Comparison of ENCODE assay signal across 18 mouse cellular contexts in the genomic region with DNA sequence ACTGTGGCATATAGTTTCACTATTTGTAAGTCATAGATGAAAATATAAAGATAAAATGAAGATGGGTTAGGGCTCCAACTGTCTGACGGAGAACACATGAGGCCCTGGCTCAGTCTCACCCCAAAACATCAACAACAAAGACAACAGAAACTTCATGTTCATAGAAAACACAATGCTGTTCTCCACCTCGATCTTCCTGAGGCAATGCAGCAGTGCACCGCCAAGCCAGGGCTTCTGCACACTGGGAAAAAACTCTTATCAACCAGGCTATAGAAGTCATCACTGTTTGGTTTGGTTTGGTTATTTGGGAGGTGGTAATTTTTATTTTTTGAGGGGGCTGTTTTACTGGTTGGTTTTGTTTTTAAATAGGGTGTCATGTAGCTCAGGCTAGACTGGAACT. TPM values are rescaled to one million over a fixed set of nuclear protein-coding genes. Genes with fewer than 3 reads are reported as not detected.
DNase-seq lines count a peak whose midpoint lies in the region; ATAC-seq and TF ChIP-seq lines count a peak whose summit lies in the region.
"Had no signal": no experiment of that assay in that cellular context is flagged by ENCODE, and none has a peak within 500 bp of the region (broad histone marks: within the 10 kb centered on the region; RNA-seq: fewer than 3 reads in every experiment).

No protein-coding gene starts in this region.

- H3K79me2 ChIP-seq in CH12.LX (replicated peaks; ENCODE audit: control insufficient read depth, extremely low read depth, insufficient read depth, poor library complexity, severe bottlenecking): peaks cover 71% of the 10 kb centered on the region

- peaks cover 60% of the 10 kb centered on the region for H3K4me1 ChIP-seq in hindbrain, embryonic 10.5 days (replicated peaks)
- H3K4me1 ChIP-seq in hindbrain, embryonic 11.5 days (replicated peaks; ENCODE audit: control insufficient read depth, insufficient read depth, low read length): 0 out of 2 replicates have a peak, but pooled peaks cover 3% of the 10 kb centered on the region
- H3K4me1 ChIP-seq in midbrain, embryonic 12.5 days: peaks cover 27% of the 10 kb centered on the region
- H3K4me1 ChIP-seq in midbrain, embryonic 11.5 days (ENCODE audit: control insufficient read depth, insufficient read depth, low read length): peaks cover 5% of the 10 kb centered on the region
- peaks cover 24 to 71% of the 10 kb centered on the region in 2 experiments for H3K4me1 ChIP-seq in CH12.LX (ENCODE audit: control insufficient read depth in 1 of 2, insufficient read depth in 2 of 2)
- peaks cover 8% of the 10 kb centered on the region; the same call in 1 of the 2 replicates for H3K4me1 ChIP-seq in hindbrain, postnatal 0 days (ENCODE audit: insufficient read depth, low read length)

- 96% methylated on average over 3 of the region's 3 CpGs for WGBS in hindbrain, embryonic 10.5 days
- 93% methylated on average over 3 of the region's 3 CpGs for WGBS in hindbrain, embryonic 11.5 days
- WGBS in midbrain, embryonic 12.5 days: 94% methylated on average over 3 of the region's 3 CpGs
- WGBS in midbrain, embryonic 11.5 days: 92% methylated on average over 3 of the region's 3 CpGs
- 89% methylated on average over 3 of the region's 3 CpGs for WGBS in hindbrain, postnatal 0 days

- no peak for TF ChIP-seq EP300 in CH12.LX (IDR thresholded peaks at IDR 0.05; ENCODE audit: low read length)

- no peaks in the 10 kb centered on the region for H3K27me3 ChIP-seq in hindbrain, embryonic 10.5 days (ENCODE audit: insufficient read depth, poor library complexity, severe bottlenecking)
- H3K27me3 ChIP-seq in hindbrain, embryonic 11.5 days (ENCODE audit: control insufficient read depth, insufficient read depth, low read length): no peaks in the 10 kb centered on the region
- no peaks in the 10 kb centered on the region for H3K27me3 ChIP-seq in midbrain, embryonic 12.5 days
- H3K27me3 ChIP-seq in midbrain, embryonic 11.5 days (ENCODE audit: control insufficient read depth, insufficient read depth, low read length): no peaks in the 10 kb centered on the region
- H3K27me3 ChIP-seq in CH12.LX (replicated peaks): no peaks in the 10 kb centered on the region
- no peaks in the 10 kb centered on the region for H3K27me3 ChIP-seq in hindbrain, postnatal 0 days (ENCODE audit: insufficient read depth, low read length)
- H3K27me3 ChIP-seq: forebrain, embryonic 15.5 days; heart, embryonic 12.5 days had no signal

- peak overlapping the region; percentile 96; the same call in 1 of the 2 replicates for H3K4me3 ChIP-seq in hindbrain, embryonic 10.5 days
- no peak overlapping the region for H3K4me3 ChIP-seq in hindbrain, embryonic 11.5 days (ENCODE audit: low read depth, low read length)
- H3K4me3 ChIP-seq in midbrain, embryonic 12.5 days: no peak overlapping the region
- H3K4me3 ChIP-seq in midbrain, embryonic 11.5 days (ENCODE audit: low read depth, low read length): no peak overlapping the region
- H3K4me3 ChIP-seq in CH12.LX (replicated peaks in 1 of 3; ENCODE audit: low read depth in 2 of 3, low read length in 2 of 3, poor library complexity in 1 of 3): no peak overlapping the region
- H3K4me3 ChIP-seq in hindbrain, postnatal 0 days (ENCODE audit: low read length): no peak overlapping the region
- H3K4me3 ChIP-seq: embryonic facial prominence, embryonic 10.5 days; heart, adult 2 months; heart, embryonic 12.5 days had no signal

- H3K9me3 ChIP-seq in hindbrain, embryonic 10.5 days: no peaks in the 10 kb centered on the region
- H3K9me3 ChIP-seq in hindbrain, embryonic 11.5 days (ENCODE audit: control insufficient read depth, low read length): no peaks in the 10 kb centered on the region
- H3K9me3 ChIP-seq in midbrain, embryonic 12.5 days: no peaks in the 10 kb centered on the region
- H3K9me3 ChIP-seq in midbrain, embryonic 11.5 days (ENCODE audit: control insufficient read depth, low read length): no peaks in the 10 kb centered on the region
- H3K9me3 ChIP-seq in CH12.LX (replicated peaks; ENCODE audit: low read length): no peaks in the 10 kb centered on the region
- H3K9me3 ChIP-seq in hindbrain, postnatal 0 days (ENCODE audit: low read length): no peaks in the 10 kb centered on the region
- H3K9me3 ChIP-seq: embryonic facial prominence, embryonic 10.5 days; forebrain, embryonic 15.5 days; heart, embryonic 12.5 days had no signal

- dilution Hi-C loops in CH12.LX (cut with MboI; ENCODE audit: extremely low pct_ligation_motif_present, extremely low pct_unique_long_range_greater_than_20kb, low sequenced_read_pairs): no loop called here

- no peak for DNase-seq in hindbrain, embryonic 10.5 days (ENCODE audit: low spot score)
- DNase-seq in hindbrain, embryonic 11.5 days (ENCODE audit: low spot score): no peak
- no peak for DNase-seq in midbrain, embryonic 11.5 days (ENCODE audit: low spot score, missing footprints)
- no peak for DNase-seq in CH12.LX (ENCODE audit: extremely low read depth)
- no peak for DNase-seq in hindbrain, postnatal 0 days (ENCODE audit: low spot score)
- no peak for DNase-seq in spleen, postnatal 36 days (ENCODE audit: low spot score in 2 of 2)
- no peak for DNase-seq in right cerebral cortex, postnatal 10 days (ENCODE audit: low spot score in 2 of 2)
- DNase-seq: adrenal gland, adult 8-10 months; adrenal gland, postnatal 36 days; cerebellum, adult 2 months; cerebellum, postnatal 10 days; gastrocnemius, postnatal 10 days; heart, adult 2 months had no signal

- H3K27ac ChIP-seq in hindbrain, embryonic 10.5 days: no peak overlapping the region
- H3K27ac ChIP-seq in hindbrain, embryonic 11.5 days (ENCODE audit: low read depth, low read length): no peak overlapping the region
- H3K27ac ChIP-seq in midbrain, embryonic 12.5 days (replicated peaks): no peak overlapping the region
- no peak overlapping the region for H3K27ac ChIP-seq in midbrain, embryonic 11.5 days (ENCODE audit: low read depth, low read length)
- peak overlapping the region; percentile 42 for H3K27ac ChIP-seq in CH12.LX (ENCODE audit: insufficient read depth, low read depth)
- H3K27ac ChIP-seq in hindbrain, postnatal 0 days: no peak overlapping the region
- H3K27ac ChIP-seq: embryonic facial prominence, embryonic 10.5 days; forebrain, embryonic 15.5 days; heart, adult 2 months had no signal

- no peak for TF ChIP-seq POLR2A in CH12.LX (IDR thresholded peaks at IDR 0.05; ENCODE audit: low read depth, low read length)

- no peak for TF ChIP-seq RAD21 in CH12.LX (IDR thresholded peaks at IDR 0.05; ENCODE audit: low read depth, low read length)

- H3K9ac ChIP-seq in hindbrain, embryonic 11.5 days (ENCODE audit: low read depth, low read length): no peak overlapping the region
- H3K9ac ChIP-seq in midbrain, embryonic 12.5 days (replicated peaks): no peak overlapping the region
- H3K9ac ChIP-seq in midbrain, embryonic 11.5 days (ENCODE audit: low read length): no peak overlapping the region
- 0 out of 2 replicates have a peak overlapping the region, but pooled peaks have one; percentile 25 for H3K9ac ChIP-seq in CH12.LX (ENCODE audit: insufficient read depth, low read depth)
- H3K9ac ChIP-seq in hindbrain, postnatal 0 days (replicated peaks; ENCODE audit: low read length): no peak overlapping the region
- H3K9ac ChIP-seq: forebrain, embryonic 15.5 days; heart, embryonic 12.5 days had no signal

- H3K36me3 ChIP-seq in hindbrain, embryonic 10.5 days: peaks cover 16% of the 10 kb centered on the region
- H3K36me3 ChIP-seq in hindbrain, embryonic 11.5 days (ENCODE audit: control insufficient read depth, insufficient read depth, low read length): no peaks in the 10 kb centered on the region
- no peaks in the 10 kb centered on the region for H3K36me3 ChIP-seq in midbrain, embryonic 12.5 days
- H3K36me3 ChIP-seq in midbrain, embryonic 11.5 days (ENCODE audit: control insufficient read depth, insufficient read depth, low read length): no peaks in the 10 kb centered on the region; the same call in 1 of the 2 replicates
- H3K36me3 ChIP-seq in CH12.LX (replicated peaks in 1 of 2; ENCODE audit: control insufficient read depth in 1 of 2, insufficient read depth in 1 of 2, low read length in 1 of 2): peaks cover 3 to 15% of the 10 kb centered on the region in 2 experiments
- H3K36me3 ChIP-seq in hindbrain, postnatal 0 days (ENCODE audit: insufficient read depth, low read length): no peaks in the 10 kb centered on the region
- H3K36me3 ChIP-seq: forebrain, embryonic 15.5 days had no signal

- ATAC-seq in hindbrain, embryonic 11.5 days (ENCODE audit: low FRiP score): no peak
- ATAC-seq in midbrain, embryonic 12.5 days (ENCODE audit: low FRiP score, low read depth): no peak
- ATAC-seq in midbrain, embryonic 11.5 days (ENCODE audit: low FRiP score): no peak
- ATAC-seq in hindbrain, postnatal 0 days: no peak
- ATAC-seq: forebrain, embryonic 15.5 days; intestine, embryonic 16.5 days had no signal

- in situ Hi-C loops in CH12.LX (cut with MboI; ENCODE audit: low pct_ligation_motif_present, low pct_unique_long_range_greater_than_20kb, low sequenced_read_pairs): no loop called here

- no peak overlapping the region for H3K4me2 ChIP-seq in hindbrain, embryonic 11.5 days (replicated peaks; ENCODE audit: low read depth, low read length)
- peak overlapping the region; percentile 14; the same call in 1 of the 2 replicates for H3K4me2 ChIP-seq in midbrain, embryonic 12.5 days (replicated peaks)
- H3K4me2 ChIP-seq in midbrain, embryonic 11.5 days: no peak overlapping the region
- H3K4me2 ChIP-seq in CH12.LX (ENCODE audit: insufficient read depth, low read depth, poor library complexity, severe bottlenecking): peak overlapping the region; percentile 80
- H3K4me2 ChIP-seq in hindbrain, postnatal 0 days (ENCODE audit: low read depth, low read length): peak overlapping the region; percentile 11; the same call in 1 of the 2 replicates
- H3K4me2 ChIP-seq: forebrain, embryonic 15.5 days; heart, embryonic 12.5 days had no signal

- TF ChIP-seq CTCF in CH12.LX (conservative IDR thresholded peaks at IDR 0.05 in 1 of 2, IDR thresholded peaks at IDR 0.05 in 1 of 2; ENCODE audit: low read depth in 2 of 2, low read length in 2 of 2): no peak
- TF ChIP-seq CTCF in hindbrain, postnatal 0 days (IDR thresholded peaks at IDR 0.05; ENCODE audit: low read depth): no peak

TF ChIP-seq in CH12.LX, 34 proteins besides CTCF, POLR2A, EP300 and RAD21 (continues in another document):
- TF ChIP-seq ZC3H11A (IDR thresholded peaks at IDR 0.05; ENCODE audit: low read depth, low read length) (no peak), USF1 (IDR thresholded peaks at IDR 0.05; ENCODE audit: low read depth, low read length) (no peak), PAX5 (IDR thresholded peaks at IDR 0.05; ENCODE audit: low read length) (no peak)

RNA-seq across cellular contexts. Expression of a gene that starts 3.0 kb away (rescaled TPM):
- polyA plus RNA-seq in hindbrain, embryonic 10.5 days (2016; fragmentation: Nextera tagmentation; extraction: Ambion mirVana): 212 and 247 TPM in 2 replicates
- 245 and 257 TPM in 2 replicates for polyA plus RNA-seq in hindbrain, embryonic 11.5 days (2014; fragmentation: Nextera tagmentation; extraction: Ambion mirVana)
- polyA plus RNA-seq in midbrain, embryonic 12.5 days (2016; fragmentation: Nextera tagmentation; extraction: Ambion mirVana): 251 and 254 TPM in 2 replicates
- polyA plus RNA-seq in midbrain, embryonic 11.5 days (2014; fragmentation: Nextera tagmentation; extraction: Ambion mirVana): 259 and 281 TPM in 2 replicates
- total RNA-seq in CH12.LX (2012; rRNA removed): 97.9 and 99.1 TPM in 2 replicates
- 215 and 227 TPM in 2 replicates for total RNA-seq in CH12.LX (2014; rRNA removed)
- 84.7 and 97.4 TPM in 2 replicates for polyA plus RNA-seq in CH12.LX (2012; ENCODE audit: insufficient read length, low read depth)
- total RNA-seq in hindbrain, postnatal 0 days (2014; rRNA removed): 141 and 144 TPM in 2 replicates
- 139 TPM in 2 replicates for polyA plus RNA-seq in hindbrain, postnatal 0 days (2015; fragmentation: Nextera tagmentation; extraction: Ambion mirVana)

Comparison
In these comparisons a context has a peak if more than half of its experiments do, and no peak if none do; other contexts are left out.
1. H3K4me2 ChIP-seq: peak in midbrain, embryonic 12.5 days (single experiment), CH12.LX (single experiment) and hindbrain, postnatal 0 days (single experiment); none in hindbrain, embryonic 11.5 days (single experiment) and midbrain, embryonic 11.5 days (single experiment).